Mouse (Mus musculus) hindbrain, embryonic 11.5 days (tissue): ENCODE results near the gene Cd80. TPM values are rescaled to one million over a fixed set of nuclear protein-coding genes. Genes with fewer than 3 reads are reported as not detected.
A peak's percentile ranks its signal among the peaks of the same experiment; 100 is the strongest.

Source experiments
- ATAC-seq: fragments of 200-750 bp; cut with Nextera tagmentation; 2 replicates; pipeline ENCODE4 v1.8.0; 2017; ENCODE audit warnings: mild to moderate bottlenecking, moderate TSS enrichment, moderate library complexity; ENCODE audit not compliant: low FRiP score
- DNase-seq: peaks from one replicate; pipeline ENCODE4 v3.0.0-alpha.2; 2015; ENCODE audit warnings: low spot score
- H3K27ac ChIP-seq: fragments of 300-500 bp; sonication (generic); 2 replicates; pipeline ENCODE4 v1.5.1; 2014; ENCODE audit warnings: mild to moderate bottlenecking, low read depth, low read length
- H3K27me3 ChIP-seq: fragments of 300-500 bp; sonication (generic); 2 replicates; pipeline ENCODE4 v1.6.1; 2014; ENCODE audit warnings: mild to moderate bottlenecking, low read length, moderate library complexity, mixed read lengths; ENCODE audit not compliant: control insufficient read depth, insufficient read depth
- H3K36me3 ChIP-seq: fragments of 300-500 bp; sonication (generic); 2 replicates; pipeline ENCODE4 v1.6.1; 2014; ENCODE audit warnings: mild to moderate bottlenecking, low read length, moderate library complexity, mixed read lengths; ENCODE audit not compliant: control insufficient read depth, insufficient read depth
- H3K4me1 ChIP-seq: fragments of 300-500 bp; sonication (generic); replicated peaks from 2 replicates; pipeline ENCODE4 v1.6.1; 2014; ENCODE audit warnings: low read length, mixed read lengths; ENCODE audit not compliant: control insufficient read depth, insufficient read depth
- H3K4me2 ChIP-seq: fragments of 300-500 bp; sonication (generic); replicated peaks from 2 replicates; pipeline ENCODE4 v1.6.1; 2014; ENCODE audit warnings: mild to moderate bottlenecking, low read depth, low read length
- H3K4me3 ChIP-seq: fragments of 300-500 bp; sonication (generic); 2 replicates; pipeline ENCODE4 v1.5.1; 2014; ENCODE audit warnings: low read depth, low read length
- H3K9ac ChIP-seq: fragments of 300-500 bp; sonication (generic); 2 replicates; pipeline ENCODE4 v1.6.1; 2014; ENCODE audit warnings: low read depth, low read length
- H3K9me3 ChIP-seq: fragments of 300-500 bp; sonication (generic); 2 replicates; pipeline ENCODE4 v1.6.1; 2016; ENCODE audit warnings: low read length; ENCODE audit not compliant: control insufficient read depth
- WGBS: fragments of 180-500 bp; shearing (Covaris S2); extraction: QIAGEN DNeasy Blood & Tissue Kit; methylation state at CpG from one replicate; pipeline ENCODE4 v1.1.7; 2014; 5-methylcytosine and 5-hydroxymethylcytosine counted together
- polyA plus RNA-seq: library from polyadenylated mRNA; unstranded; fragments of >200 nt; fragmentation: Nextera tagmentation; extraction: Ambion mirVana; gene quantifications from 2 replicates; pipeline ENCODE4 v1.2.1, GENCODE M21; 2014

Gene Cd80
- polyA plus RNA-seq, 1 experiment from 2014 or later: 0.73 TPM

DNA sequence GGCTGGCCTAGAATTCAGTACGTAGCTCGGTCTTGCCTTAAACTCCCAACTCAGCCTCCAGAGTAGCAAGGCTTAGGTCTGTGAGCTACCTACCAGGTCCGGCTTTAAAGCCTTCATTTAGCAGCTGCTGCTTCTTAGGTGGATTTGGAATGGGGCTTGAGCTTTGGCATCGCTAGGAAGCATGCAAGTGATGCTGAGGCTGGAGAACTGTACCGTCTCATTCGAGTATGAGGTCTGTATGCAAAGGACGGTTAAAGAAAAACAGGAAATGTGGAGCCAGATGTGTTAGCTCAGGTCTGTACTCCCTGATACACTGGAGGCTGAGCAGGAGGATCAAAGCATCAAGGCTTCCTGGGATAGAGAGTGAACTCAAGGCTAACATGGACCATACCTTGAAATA lies 6.8 kb downstream of the Cd80 start:
- H3K9ac ChIP-seq: no peak overlapping the region
- no peaks in the 10 kb centered on the region for H3K36me3 ChIP-seq
- H3K27ac ChIP-seq: no peak overlapping the region
- no peaks in the 10 kb centered on the region for H3K27me3 ChIP-seq
- no peaks in the 10 kb centered on the region for H3K9me3 ChIP-seq
- DNase-seq: no peak
- no peak overlapping the region for H3K4me3 ChIP-seq
- ATAC-seq: no peak
- no peaks in the 10 kb centered on the region for H3K4me1 ChIP-seq
- 85% methylated on average over 7 of the region's 7 CpGs for WGBS
- H3K4me2 ChIP-seq: no peak overlapping the region

DNA sequence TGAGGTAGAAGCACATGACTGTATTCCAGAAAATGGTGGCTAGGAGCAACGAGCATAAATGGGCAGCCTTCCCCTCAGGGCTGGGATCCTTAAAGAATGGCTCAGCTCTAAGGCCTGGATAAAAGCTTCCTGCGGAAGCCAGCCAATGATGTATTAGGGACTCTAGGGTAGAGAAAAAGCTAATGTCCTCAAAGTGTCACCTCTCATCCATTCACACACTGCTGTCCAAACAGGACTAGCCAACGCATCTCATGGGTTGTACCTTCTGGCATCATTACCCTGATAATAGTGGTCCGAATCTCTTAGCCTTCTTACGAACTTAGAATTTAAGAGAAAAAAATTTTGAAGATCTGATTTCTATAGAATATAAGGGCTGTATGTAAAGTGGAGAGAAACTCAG lies 7.9 kb downstream of the Cd80 start:
- Histone ChIP-seq H3K36me3 (no peaks in the 10 kb centered on the region), H3K9ac (no peak overlapping the region), H3K27me3 (no peaks in the 10 kb centered on the region), H3K4me2 (no peak overlapping the region), H3K4me1 (no peaks in the 10 kb centered on the region), H3K4me3 (no peak overlapping the region), H3K9me3 (no peaks in the 10 kb centered on the region), H3K27ac (no peak overlapping the region)
- DNase-seq: no peak
- no peak for ATAC-seq
- WGBS: 87% methylated on average over 5 of the region's 5 CpGs

- H3K4me2 ChIP-seq: no peak overlapping the region
- 81% methylated on average over 4 of the region's 4 CpGs for WGBS
- no peak overlapping the region for H3K9ac ChIP-seq
- no peaks in the 10 kb centered on the region for H3K27me3 ChIP-seq
- ATAC-seq: no peak
- no peaks in the 10 kb centered on the region for H3K4me1 ChIP-seq
- no peak overlapping the region for H3K4me3 ChIP-seq
- H3K27ac ChIP-seq: no peak overlapping the region
- no peaks in the 10 kb centered on the region for H3K9me3 ChIP-seq
- DNase-seq: no peak
- no peaks in the 10 kb centered on the region for H3K36me3 ChIP-seq
Measured at GRCm38 (mm10) chr16:38466089-38466488, 10.7 kb downstream of the Cd80 start.

GRCm38 (mm10) chr16:38467091-38467916 lies 11.9 kb downstream of the Cd80 start:
- Histone ChIP-seq H3K4me3 (no peak overlapping the region), H3K27ac (no peak overlapping the region), H3K4me2 (no peak overlapping the region), H3K27me3 (no peaks in the 10 kb centered on the region), H3K9me3 (no peaks in the 10 kb centered on the region), H3K4me1 (no peaks in the 10 kb centered on the region), H3K9ac (no peak overlapping the region), H3K36me3 (no peaks in the 10 kb centered on the region)
- DNase-seq (no peak), ATAC-seq (no peak)
- 93% methylated on average over 13 of the region's 13 CpGs for WGBS

DNA sequence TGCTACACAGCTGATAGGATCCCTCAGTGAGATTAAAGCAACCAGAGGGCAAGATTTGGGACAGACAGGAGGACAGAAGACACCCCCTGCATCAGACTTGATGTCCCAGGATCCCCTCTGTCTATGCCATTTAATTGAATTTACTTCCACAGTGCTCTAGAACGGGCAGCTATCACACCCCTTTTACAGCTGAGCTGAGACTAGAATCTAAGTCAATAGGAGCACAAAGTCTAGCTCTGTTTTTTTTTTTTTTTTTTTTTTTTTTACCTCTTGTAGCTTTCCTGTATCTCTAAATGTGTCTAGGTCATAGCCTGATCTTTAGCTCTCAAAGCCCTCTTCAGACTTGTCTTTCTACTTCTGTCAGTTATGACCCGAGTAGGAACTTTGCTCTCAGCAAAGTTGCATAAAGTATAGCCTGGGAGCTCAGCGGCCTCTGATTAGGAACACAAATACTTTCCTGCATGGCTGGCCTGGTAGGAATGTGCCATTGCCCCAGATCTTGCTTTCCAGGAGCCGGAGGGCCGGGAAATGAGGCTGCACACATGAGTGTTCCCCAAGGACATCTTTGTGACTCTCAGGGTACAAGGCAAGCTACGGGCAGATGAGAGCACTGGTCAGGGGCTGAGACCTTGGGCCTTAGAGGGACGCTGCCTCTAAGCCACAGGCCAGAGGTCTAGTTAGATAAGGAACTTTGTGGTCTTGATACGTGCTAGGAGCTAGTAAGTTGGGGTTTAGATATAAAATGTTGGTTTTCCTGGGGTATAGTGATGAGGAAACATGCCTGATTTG lies 12.8 kb downstream of the Cd80 start:
- Histone ChIP-seq H3K4me1 (no peaks in the 10 kb centered on the region), H3K27me3 (no peaks in the 10 kb centered on the region), H3K4me3 (no peak overlapping the region), H3K9me3 (no peaks in the 10 kb centered on the region), H3K9ac (no peak overlapping the region), H3K4me2 (no peak overlapping the region), H3K27ac (no peak overlapping the region), H3K36me3 (no peaks in the 10 kb centered on the region)
- no peak for DNase-seq
- 83% methylated on average over 8 of the region's 8 CpGs for WGBS
- no peak for ATAC-seq

DNA sequence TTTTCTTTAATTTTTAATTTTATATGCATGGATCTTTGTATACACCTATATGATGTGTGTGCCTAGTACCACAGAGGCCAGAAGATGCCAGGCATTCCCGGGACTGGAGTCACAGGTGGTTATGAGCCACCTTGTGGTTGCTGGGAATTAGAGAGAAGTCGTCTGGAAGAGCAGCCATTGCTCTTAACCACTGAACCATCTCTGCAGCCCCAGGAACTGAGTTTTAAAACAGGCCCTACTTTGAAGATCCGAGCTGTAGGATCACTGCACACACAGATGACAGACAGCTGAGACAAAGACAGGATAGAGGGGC lies 13.3 kb downstream of the Cd80 start:
- no peak overlapping the region for H3K27ac ChIP-seq
- no peaks in the 10 kb centered on the region for H3K36me3 ChIP-seq
- H3K4me1 ChIP-seq: no peaks in the 10 kb centered on the region
- WGBS: 37% methylated on average over 3 of the region's 3 CpGs
- no peaks in the 10 kb centered on the region for H3K27me3 ChIP-seq
- ATAC-seq (no peak), DNase-seq (no peak)
- H3K4me3 ChIP-seq: no peak overlapping the region
- no peak overlapping the region for H3K9ac ChIP-seq
- no peaks in the 10 kb centered on the region for H3K9me3 ChIP-seq
- no peak overlapping the region for H3K4me2 ChIP-seq

- no peak for DNase-seq
- no peaks in the 10 kb centered on the region for H3K36me3 ChIP-seq
- WGBS: 72% methylated on average over 8 of the region's 8 CpGs
- no peaks in the 10 kb centered on the region for H3K9me3 ChIP-seq
- no peaks in the 10 kb centered on the region for H3K27me3 ChIP-seq
- H3K27ac ChIP-seq: no peak overlapping the region
- no peak for ATAC-seq
- H3K4me1 ChIP-seq: no peaks in the 10 kb centered on the region
- H3K4me3 ChIP-seq: no peak overlapping the region
- H3K4me2 ChIP-seq: no peak overlapping the region
- no peak overlapping the region for H3K9ac ChIP-seq
Measured at GRCm38 (mm10) chr16:38469437-38469836, 14.1 kb downstream of the Cd80 start.

DNA sequence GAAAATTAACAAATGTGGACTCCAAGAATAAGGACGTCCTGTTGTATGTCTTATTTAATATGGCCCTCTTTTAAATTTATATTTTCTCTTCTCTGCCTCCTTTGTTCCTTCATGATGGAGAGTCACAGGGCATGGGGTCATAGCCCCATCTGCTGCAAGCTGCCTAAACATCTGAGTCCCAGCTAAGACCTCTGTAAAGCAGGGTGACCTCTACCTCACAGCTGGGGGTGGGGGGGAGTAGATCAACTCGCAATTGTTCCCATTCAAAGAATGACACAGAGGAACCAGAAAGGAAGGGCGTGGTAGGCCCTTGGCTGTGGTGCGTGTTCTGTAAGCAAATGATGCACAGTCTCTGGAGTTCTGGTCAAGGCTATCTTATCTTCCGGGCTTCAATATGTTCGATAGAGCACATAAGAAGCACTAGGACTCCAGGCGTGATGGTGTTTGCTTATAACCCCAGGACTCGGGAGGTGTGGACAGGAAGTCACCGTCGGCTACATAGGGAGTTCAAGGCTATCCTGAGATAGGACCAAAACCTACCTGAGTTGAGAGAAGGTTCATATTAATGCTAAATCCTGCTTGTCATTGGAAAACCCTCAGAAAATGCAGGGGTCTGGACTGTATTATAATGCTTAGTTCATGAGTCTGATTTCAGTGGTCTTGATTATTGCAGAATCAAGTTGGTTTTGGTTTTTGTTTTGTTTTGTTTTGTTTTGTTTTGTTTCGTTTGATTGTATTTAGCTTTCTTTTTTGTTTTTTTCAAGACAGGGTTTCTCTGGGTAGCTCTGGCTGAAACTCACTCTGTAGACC lies 16.5 kb downstream of the Cd80 start:
- DNase-seq: peak; percentile 51
- WGBS: 68% methylated on average over 11 of the region's 11 CpGs
- Histone ChIP-seq H3K9me3 (no peaks in the 10 kb centered on the region), H3K4me3 (no peak overlapping the region), H3K4me1 (no peaks in the 10 kb centered on the region), H3K36me3 (no peaks in the 10 kb centered on the region), H3K9ac (no peak overlapping the region), H3K27ac (no peak overlapping the region), H3K27me3 (no peaks in the 10 kb centered on the region), H3K4me2 (no peak overlapping the region)
- ATAC-seq: 0 out of 2 replicates have a peak, but pooled peaks have one; percentile 43
